Mouse (Mus musculus) common myeloid progenitor, adult 5-6 weeks (primary cell): Measurements from ENCODE around the gene Hist1h4d. TPM values are rescaled to one million over a fixed set of nuclear protein-coding genes. Genes with fewer than 3 reads are reported as not detected.

Experiments used
- ATAC-seq: replicated peaks from 2 replicates; pipeline ENCODE4 v1.8.0; 2016; ENCODE audit warnings: low read depth, mild to moderate bottlenecking, moderate TSS enrichment, inconsistent platforms; ENCODE audit not compliant: poor library complexity, severe bottlenecking
- total RNA-seq: library from RNA; stranded (forward); fragments of 200-1000, 187-1606 nt; gene quantifications from 2 replicates; pipeline ENCODE4 v1.2.3, GENCODE M21; 2017

The Hist1h4d gene
- total RNA-seq, 1 experiment from 2014 or later = 1,514 TPM

DNA sequence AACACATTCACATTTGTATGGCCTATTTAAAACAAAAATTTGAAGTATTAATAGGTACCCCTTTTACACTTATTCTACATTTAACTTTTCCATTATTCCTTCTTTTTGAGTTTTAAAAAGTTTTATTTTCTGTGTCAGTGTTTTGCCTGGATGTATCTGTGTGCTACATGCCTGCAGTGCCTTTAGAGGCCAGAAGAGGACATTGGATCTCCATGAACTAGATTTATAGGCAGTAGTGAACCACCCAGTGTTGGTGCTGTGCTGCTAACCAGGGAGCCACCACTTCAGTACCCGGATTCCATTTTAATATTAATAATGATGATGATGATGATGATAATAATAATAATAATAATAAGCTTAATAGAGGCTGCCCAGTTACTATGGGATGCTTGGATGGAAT, 49.3 kb downstream of the Hist1h4d start:
- peak; percentile 80; the same call in 1 of the 2 replicates for ATAC-seq

Other genes with a start within 250 kb of the Hist1h4d start
- 42.1 and 57.3 TPM in 2 replicates for gene Zfp322a, start 212.4 kb upstream of the Hist1h4d start, total RNA-seq
- gene Abt1, start 157.7 kb upstream of the Hist1h4d start, total RNA-seq = 14.7 and 15.6 TPM in 2 replicates
- gene Btn1a1, start 115.7 kb upstream of the Hist1h4d start, total RNA-seq = not detected in 2 replicates
- gene Btn2a2, start 92.7 kb upstream of the Hist1h4d start, total RNA-seq = not detected in 2 replicates
- gene Hist1h4h, start 50.5 kb upstream of the Hist1h4d start, total RNA-seq = 1,499 and 1,774 TPM in 2 replicates
- 1,142 and 1,285 TPM in 2 replicates for gene Hist1h2af, start 47.7 kb upstream of the Hist1h4d start, total RNA-seq
- 199 and 205 TPM in 2 replicates for gene Hist1h3g, start 46.2 kb upstream of the Hist1h4d start, total RNA-seq
- gene Hist1h2bh, start 38.2 kb upstream of the Hist1h4d start, total RNA-seq = 91.4 and 108 TPM in 2 replicates
- 186 and 196 TPM in 2 replicates for gene Hist1h3f, start 37.5 kb upstream of the Hist1h4d start, total RNA-seq
- gene Hist1h4f, start 29.9 kb upstream of the Hist1h4d start, total RNA-seq = 2,800 and 2,993 TPM in 2 replicates
- 92.5 and 96.4 TPM in 2 replicates for gene Hist1h1d, start 28.3 kb upstream of the Hist1h4d start, total RNA-seq
- gene Hist1h3e, start 19.2 kb upstream of the Hist1h4d start, total RNA-seq = 574 and 671 TPM in 2 replicates
- 336 and 401 TPM in 2 replicates for gene Hist1h2ae, start 10.4 kb upstream of the Hist1h4d start, total RNA-seq
- gene Hist1h2bg, start 10.2 kb upstream of the Hist1h4d start, total RNA-seq = 1,313 and 1,586 TPM in 2 replicates
- gene Hist1h2bf, start 7.4 kb upstream of the Hist1h4d start, total RNA-seq = 558 and 569 TPM in 2 replicates
- 127 and 293 TPM in 2 replicates for gene Hist1h2ad, start 7.2 kb upstream of the Hist1h4d start, total RNA-seq
- gene Hist1h3d, start 5.8 kb upstream of the Hist1h4d start, total RNA-seq = 98.2 and 137 TPM in 2 replicates
- gene Hist1h2be, start 39.5 kb downstream of the Hist1h4d start, total RNA-seq = 92.7 and 94.2 TPM in 2 replicates
- 314 and 326 TPM in 2 replicates for gene Hist1h1e, start 41.0 kb downstream of the Hist1h4d start, total RNA-seq
- gene Hist1h2ac, start 102.3 kb downstream of the Hist1h4d start, total RNA-seq = 114 and 119 TPM in 2 replicates
- gene Hist1h2bc, start 102.6 kb downstream of the Hist1h4d start, total RNA-seq = 224 and 276 TPM in 2 replicates
- 0.55 and 3.1 TPM in 2 replicates for gene Hist1h1t, start 114.2 kb downstream of the Hist1h4d start, total RNA-seq
- 434 and 555 TPM in 2 replicates for gene Hist1h4c, start 116.9 kb downstream of the Hist1h4d start, total RNA-seq
- 3.6 and 4.3 TPM in 2 replicates for gene Hfe, start 129.3 kb downstream of the Hist1h4d start, total RNA-seq
- gene Hist1h1c, start 157.2 kb downstream of the Hist1h4d start, total RNA-seq = 753 and 796 TPM in 2 replicates
- gene Hist1h3c, start 164.0 kb downstream of the Hist1h4d start, total RNA-seq = 801 and 823 TPM in 2 replicates
- gene Hist1h2bb, start 165.1 kb downstream of the Hist1h4d start, total RNA-seq = 2,989 and 3,536 TPM in 2 replicates
- gene Hist1h2ab, start 169.5 kb downstream of the Hist1h4d start, total RNA-seq = 2,765 and 2,805 TPM in 2 replicates
- 689 and 718 TPM in 2 replicates for gene Hist1h3b, start 170.7 kb downstream of the Hist1h4d start, total RNA-seq
- gene Hist1h4b, start 175.4 kb downstream of the Hist1h4d start, total RNA-seq = 676 and 902 TPM in 2 replicates
- 597 and 703 TPM in 2 replicates for gene Hist1h4a, start 179.6 kb downstream of the Hist1h4d start, total RNA-seq
- gene Hist1h3a, start 180.8 kb downstream of the Hist1h4d start, total RNA-seq = 599 and 655 TPM in 2 replicates
- 2,071 and 2,536 TPM in 2 replicates for gene Hist1h1a, start 182.1 kb downstream of the Hist1h4d start, total RNA-seq
- gene Trim38, start 188.3 kb downstream of the Hist1h4d start, total RNA-seq = not detected in 2 replicates
- not detected in 2 replicates for gene Slc17a2, start 225.4 kb downstream of the Hist1h4d start, total RNA-seq